Mouse (Mus musculus) lung, adult 2 months (tissue): ENCODE results near the gene Mknk2.

ENCODE experiments used
- CTCF ChIP-seq: fragments of 200-500 bp; IDR thresholded peaks from 2 replicates; pipeline ENCODE4 v1.5.1; 2011; ENCODE audit warnings: mild to moderate bottlenecking, low read length, control low read depth; ENCODE audit not compliant: insufficient read depth
- POLR2A ChIP-seq: fragments of 200-500 bp; IDR thresholded peaks from 2 replicates; pipeline ENCODE4 v1.6.1; 2011; ENCODE audit warnings: low read depth, mild to moderate bottlenecking, control low read depth, low read length, borderline replicate concordance; ENCODE audit errors: extremely low read depth

- TF ChIP-seq POLR2A = no peak
- no peak for TF ChIP-seq CTCF
Measured at GRCm38 (mm10) chr10:80705033-80705432, 27.1 kb upstream of the Mknk2 start.
